Mouse (Mus musculus): Measurements from ENCODE around the gene Arhgap28. TPM values are rescaled to one million over a fixed set of nuclear protein-coding genes. Genes with fewer than 3 reads are reported as not detected.
"Not testable (repeated sequence)": the region's sequence is repeated elsewhere in the genome, so short reads cannot be mapped to it uniquely, and the experiment has no call there.

Gene Arhgap28
- total RNA-seq, 2 experiments from 2014 or later, result 0.30 to 0.47 TPM

- no peak for DNase-seq (ENCODE audit: low spot score)
Observed at GRCm38 (mm10) chr17:67888081-67888480, 115.8 kb downstream of the Arhgap28 start.

GRCm38 (mm10) chr17:67886326-67886725 is 117.6 kb downstream of the Arhgap28 start:
- no peak for DNase-seq (ENCODE audit: low spot score)

- DNase-seq (ENCODE audit: low spot score), result no peak
Observed at GRCm38 (mm10) chr17:67877599-67877998, 126.3 kb downstream of the Arhgap28 start.

- DNase-seq (ENCODE audit: low spot score), result peak; percentile 54
Observed at GRCm38 (mm10) chr17:67869731-67870601, 134.0 kb downstream of the Arhgap28 start.

- peak; percentile 66 for DNase-seq (ENCODE audit: low spot score)
Observed at GRCm38 (mm10) chr17:67866541-67867241, 137.2 kb downstream of the Arhgap28 start.

- DNase-seq (ENCODE audit: low spot score), result peak; percentile 30
Observed at GRCm38 (mm10) chr17:67866026-67866425, 137.9 kb downstream of the Arhgap28 start.

- DNase-seq (ENCODE audit: low spot score), result no peak
Observed at GRCm38 (mm10) chr17:67864912-67865311, 139.0 kb downstream of the Arhgap28 start.

GRCm38 (mm10) chr17:67864363-67864762 is 139.6 kb downstream of the Arhgap28 start:
- DNase-seq (ENCODE audit: low spot score), result no peak

- DNase-seq (ENCODE audit: low spot score), result peak; percentile 53
Observed at GRCm38 (mm10) chr17:67861744-67862535, 142.0 kb downstream of the Arhgap28 start.

GRCm38 (mm10) chr17:67861080-67861630 is 142.8 kb downstream of the Arhgap28 start:
- no peak for DNase-seq (ENCODE audit: low spot score)

GRCm38 (mm10) chr17:67841494-67841893 is 162.4 kb downstream of the Arhgap28 start:
- DNase-seq (ENCODE audit: low spot score), result not testable (repeated sequence)

- DNase-seq (ENCODE audit: low spot score), result no peak
Observed at GRCm38 (mm10) chr17:67838948-67839347, 165.0 kb downstream of the Arhgap28 start.

- peak; percentile 64 for DNase-seq (ENCODE audit: low spot score)
Observed at GRCm38 (mm10) chr17:67837351-67838090, 166.4 kb downstream of the Arhgap28 start.

- DNase-seq (ENCODE audit: low spot score), result no peak
Observed at GRCm38 (mm10) chr17:67836146-67836895, 167.6 kb downstream of the Arhgap28 start.

GRCm38 (mm10) chr17:67827431-67827830 is 176.5 kb downstream of the Arhgap28 start:
- no peak for DNase-seq (ENCODE audit: low spot score)

- no peak for DNase-seq (ENCODE audit: low spot score)
Observed at GRCm38 (mm10) chr17:67816916-67817315, 187.0 kb downstream of the Arhgap28 start.

- no peak for DNase-seq (ENCODE audit: low spot score)
Observed at GRCm38 (mm10) chr17:67815720-67816119, 188.2 kb downstream of the Arhgap28 start.

- no peak for DNase-seq (ENCODE audit: low spot score)
Observed at GRCm38 (mm10) chr17:67813666-67814065, 190.3 kb downstream of the Arhgap28 start.

- no peak for DNase-seq (ENCODE audit: low spot score)
Observed at GRCm38 (mm10) chr17:67809171-67809570, 194.7 kb downstream of the Arhgap28 start.

Data from gastrocnemius, adult 18-20 months (tissue).